Mouse (Mus musculus) myocyte (in vitro differentiated cells): ENCODE results near the gene Spata21. TPM values are rescaled to one million over a fixed set of nuclear protein-coding genes. Genes with fewer than 3 reads are reported as not detected.

Source experiments
- H3K27me3 ChIP-seq: one replicate; pipeline ENCODE4 v1.6.1; 2011; ENCODE audit not compliant: control insufficient read depth, insufficient read depth, insufficient read length
- H3K36me3 ChIP-seq: one replicate; pipeline ENCODE4 v1.6.1; 2011; ENCODE audit not compliant: control insufficient read depth, insufficient read depth
- H3K4me2 ChIP-seq: one replicate; pipeline ENCODE4 v1.6.1; 2011; ENCODE audit warnings: low read depth, control low read depth
- H3K4me3 ChIP-seq: one replicate; pipeline ENCODE4 v1.5.1; 2011; ENCODE audit warnings: mild to moderate bottlenecking, control low read depth, moderate library complexity
- H3K79me2 ChIP-seq: one replicate; pipeline ENCODE4 v1.6.1; 2011; ENCODE audit not compliant: control insufficient read depth, insufficient read depth
- H3ac ChIP-seq: one replicate; pipeline ENCODE4 v1.6.1; 2011; ENCODE audit not compliant: control insufficient read depth, insufficient read length
- CEBPB ChIP-seq: IDR thresholded peaks from 2 replicates; pipeline ENCODE4 v1.6.1; 2011; ENCODE audit warnings: mild to moderate bottlenecking, moderate library complexity; ENCODE audit not compliant: poor library complexity, insufficient read depth, severe bottlenecking
- E2F4 ChIP-seq: IDR thresholded peaks from one replicate; pipeline ENCODE4 v1.6.1; 2011; ENCODE audit warnings: mild to moderate bottlenecking, control low read depth, moderate library complexity; ENCODE audit not compliant: insufficient read depth
- MAX ChIP-seq: IDR thresholded peaks from one replicate; pipeline ENCODE4 v1.6.1; 2011; ENCODE audit warnings: low read depth, mild to moderate bottlenecking, control low read depth
- MYOD1 ChIP-seq, 3 experiments: IDR thresholded peaks; one replicate each; pipeline ENCODE4 v1.6.1; 2011; ENCODE audit warnings: control low read depth in 2 of 3, low read depth in 2 of 3, mild to moderate bottlenecking in 2 of 3, moderate library complexity in 1 of 3; ENCODE audit not compliant: insufficient read length in 2 of 3, control insufficient read depth in 1 of 3
- MYOG ChIP-seq, 3 experiments: IDR thresholded peaks; one replicate each; pipeline ENCODE4 v1.6.1; 2011; ENCODE audit warnings: control low read depth in 2 of 3, low read depth in 2 of 3, mild to moderate bottlenecking in 2 of 3; ENCODE audit not compliant: insufficient read length in 2 of 3, control insufficient read depth in 1 of 3, insufficient read depth in 1 of 3
- POLR2A ChIP-seq: IDR thresholded peaks from one replicate; pipeline ENCODE4 v1.6.1; 2011; ENCODE audit warnings: low read depth, mild to moderate bottlenecking, control low read depth, moderate library complexity; ENCODE audit not compliant: insufficient read length
- POLR2AphosphoS2 ChIP-seq: IDR thresholded peaks from one replicate; pipeline ENCODE4 v1.6.1; 2011; ENCODE audit warnings: low read depth, control low read depth; ENCODE audit not compliant: insufficient read length
- REST ChIP-seq: IDR thresholded peaks from one replicate; pipeline ENCODE4 v1.6.1; 2011; ENCODE audit warnings: mild to moderate bottlenecking, control low read depth, moderate library complexity; ENCODE audit not compliant: insufficient read depth, insufficient read length
- SRF ChIP-seq: IDR thresholded peaks from one replicate; pipeline ENCODE4 v1.6.1; 2011; ENCODE audit warnings: low read depth; ENCODE audit not compliant: control insufficient read depth, insufficient read length
- TCF12 ChIP-seq: IDR thresholded peaks from one replicate; pipeline ENCODE4 v1.6.1; 2011; ENCODE audit warnings: mild to moderate bottlenecking, control low read depth; ENCODE audit not compliant: poor library complexity, insufficient read depth, severe bottlenecking
- TCF3 ChIP-seq: IDR thresholded peaks from one replicate; pipeline ENCODE4 v1.6.1; 2011; ENCODE audit warnings: low read depth, control low read depth; ENCODE audit not compliant: insufficient read length
- USF1 ChIP-seq: IDR thresholded peaks from one replicate; pipeline ENCODE4 v1.6.1; 2011; ENCODE audit warnings: low read depth, mild to moderate bottlenecking, control low read depth, moderate library complexity
- polyA plus RNA-seq: library from polyadenylated mRNA; unstranded; fragments of >200 nt; fragmentation: generic; extraction: Trizol; gene quantifications from one replicate; pipeline ENCODE4 v1.2.1, GENCODE M21; 2012; ENCODE audit warnings: missing spikeins

Gene Spata21
- polyA plus RNA-seq, 1 experiment = not detected

GRCm38 (mm10) chr4:141108196-141108732 is 20.1 kb downstream of the Spata21 start:
- Histone ChIP-seq H3K4me3 (no peak overlapping the region), H3ac (no peak overlapping the region), H3K4me2 (no peak overlapping the region), H3K27me3 (no peaks in the 10 kb centered on the region), H3K79me2 (no peaks in the 10 kb centered on the region), H3K36me3 (peaks cover 5% of the 10 kb centered on the region)
- TF ChIP-seq REST (no peak), CEBPB (no peak), MAX (no peak), POLR2A (no peak), USF1 (no peak), TCF3 (no peak), POLR2AphosphoS2 (peak; percentile 18)

DNA sequence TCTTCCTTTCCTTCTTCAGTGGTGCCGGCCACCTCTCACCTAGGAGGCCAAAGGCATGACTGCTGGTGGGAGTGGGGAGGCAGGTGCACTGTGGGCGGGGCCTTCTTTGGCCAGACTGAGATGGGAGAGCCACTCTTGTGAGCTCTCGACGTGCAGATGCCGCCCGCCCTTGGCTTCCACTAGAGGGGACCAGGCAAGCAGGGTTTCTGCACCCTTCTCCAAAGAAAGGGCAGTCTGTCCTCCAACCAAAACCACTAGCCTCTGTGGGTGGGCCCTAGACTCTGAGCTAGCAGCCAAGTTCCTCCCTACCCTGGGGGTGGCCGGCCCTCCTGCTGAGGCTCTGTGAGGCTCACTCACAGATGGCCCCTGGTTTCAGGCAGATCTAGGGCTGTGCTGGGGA is 25.7 kb downstream of the Spata21 start:
- no peak overlapping the region for H3ac ChIP-seq
- peaks cover 8% of the 10 kb centered on the region for H3K36me3 ChIP-seq
- TF ChIP-seq E2F4 (no peak), MYOD1 (IDR thresholded peaks at IDR 0.05; ENCODE audit: control insufficient read depth in 1 of 3, insufficient read length in 2 of 3, low read depth in 2 of 3) (peak in 1 of 3 experiments; percentile 22)

GRCm38 (mm10) chr4:141114521-141114981 is 26.4 kb downstream of the Spata21 start:
- no peaks in the 10 kb centered on the region for H3K27me3 ChIP-seq
- peaks cover 6% of the 10 kb centered on the region for H3K79me2 ChIP-seq
- TF ChIP-seq E2F4 (no peak), POLR2AphosphoS2 (no peak), MYOG (IDR thresholded peaks at IDR 0.05; ENCODE audit: control insufficient read depth in 1 of 3, insufficient read depth in 1 of 3, insufficient read length in 2 of 3, low read depth in 2 of 3) (no peak), SRF (no peak), MAX (no peak), REST (no peak), USF1 (no peak), MYOD1 (IDR thresholded peaks at IDR 0.05; ENCODE audit: control insufficient read depth in 1 of 3, insufficient read length in 2 of 3, low read depth in 2 of 3) (no peak), TCF12 (no peak), POLR2A (no peak), CEBPB (no peak), TCF3 (no peak)
- no peak overlapping the region for H3K4me2 ChIP-seq
- H3K36me3 ChIP-seq = peaks cover 8% of the 10 kb centered on the region
- H3K4me3 ChIP-seq = no peak overlapping the region
- no peak overlapping the region for H3ac ChIP-seq

More for the DNA sequence above, 25.7 kb downstream of the Spata21 start:
- Histone ChIP-seq H3K4me3 (no peak overlapping the region), H3K4me2 (no peak overlapping the region), H3K79me2 (no peaks in the 10 kb centered on the region), H3K27me3 (no peaks in the 10 kb centered on the region)

DNA sequence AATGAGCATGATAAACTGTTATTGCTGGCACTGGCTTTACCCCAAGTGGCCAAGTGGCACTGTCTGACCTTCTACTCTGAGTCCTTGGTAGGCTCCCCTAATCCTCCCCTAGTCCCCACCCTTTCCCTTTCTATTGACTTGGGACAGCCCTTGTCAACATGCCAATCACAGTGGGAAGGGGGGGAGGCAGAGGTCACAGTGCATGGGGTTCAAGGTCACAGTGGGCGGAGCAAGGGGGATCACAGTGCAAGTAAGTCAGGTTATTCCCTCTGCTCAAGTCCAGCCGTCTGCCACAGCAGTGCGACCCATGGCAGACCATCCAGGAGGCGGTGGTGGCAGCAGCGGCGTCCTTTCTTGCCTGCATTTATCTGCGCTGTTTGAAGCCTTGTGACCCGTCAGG is 27.3 kb downstream of the Spata21 start:
- Histone ChIP-seq H3K4me3 (no peak overlapping the region), H3ac (no peak overlapping the region)

GRCm38 (mm10) chr4:141118691-141119090 is 30.6 kb downstream of the Spata21 start:
- H3K79me2 ChIP-seq = peaks cover 46% of the 10 kb centered on the region
- H3K27me3 ChIP-seq = no peaks in the 10 kb centered on the region
- H3K36me3 ChIP-seq = peaks cover 2% of the 10 kb centered on the region
- no peak overlapping the region for H3K4me2 ChIP-seq
- TF ChIP-seq REST (no peak), SRF (no peak), MAX (no peak), MYOD1 (IDR thresholded peaks at IDR 0.05; ENCODE audit: control insufficient read depth in 1 of 3, insufficient read length in 2 of 3, low read depth in 2 of 3) (no peak), E2F4 (no peak), POLR2AphosphoS2 (no peak), POLR2A (no peak), TCF12 (no peak), MYOG (IDR thresholded peaks at IDR 0.05; ENCODE audit: control insufficient read depth in 1 of 3, insufficient read depth in 1 of 3, insufficient read length in 2 of 3, low read depth in 2 of 3) (no peak), USF1 (no peak), CEBPB (no peak), TCF3 (no peak)
- H3K4me3 ChIP-seq = no peak overlapping the region
- no peak overlapping the region for H3ac ChIP-seq

More for the DNA sequence above, 27.3 kb downstream of the Spata21 start:
- H3K4me2 ChIP-seq = no peak overlapping the region
- H3K36me3 ChIP-seq = peaks cover 8% of the 10 kb centered on the region
- TF ChIP-seq MAX = no peak
- TF ChIP-seq TCF3 = no peak
- TF ChIP-seq MYOD1 (IDR thresholded peaks at IDR 0.05; ENCODE audit: control insufficient read depth in 1 of 3, insufficient read length in 2 of 3, low read depth in 2 of 3) = no peak
- TF ChIP-seq USF1 = no peak
- no peak for TF ChIP-seq POLR2AphosphoS2
- no peak for TF ChIP-seq REST
- no peaks in the 10 kb centered on the region for H3K27me3 ChIP-seq
- H3K79me2 ChIP-seq = peaks cover 13% of the 10 kb centered on the region
